ENCODE assay signal across 8 mouse cellular contexts in the genomic region with DNA sequence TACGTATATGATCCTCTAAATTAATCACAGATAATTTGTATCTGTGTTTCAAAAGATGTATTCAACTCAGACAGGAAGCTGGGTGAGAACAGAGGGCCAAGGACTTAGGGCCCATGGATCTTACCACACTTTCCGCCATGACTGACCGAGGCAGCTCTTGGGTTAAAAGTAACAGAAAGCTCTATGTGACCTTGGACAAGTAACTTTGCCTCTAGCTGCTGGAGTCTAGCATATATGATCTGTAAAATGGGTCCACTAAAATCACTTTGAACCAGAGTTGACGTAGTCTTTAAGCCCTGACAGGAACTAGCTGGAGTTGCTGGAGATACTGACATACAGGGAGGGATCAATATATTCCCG. TPM values are rescaled to one million over a fixed set of nuclear protein-coding genes. Genes with fewer than 3 reads are reported as not detected.
DNase-seq lines count a peak whose midpoint lies in the region; ATAC-seq and TF ChIP-seq lines count a peak whose summit lies in the region.

No protein-coding gene starts in this region.

- peaks cover 41% of the 10 kb centered on the region for H3K4me1 ChIP-seq in embryonic facial prominence, embryonic 15.5 days
- H3K4me1 ChIP-seq in hindbrain, embryonic 16.5 days (ENCODE audit: control insufficient read depth, insufficient read depth, low read depth, low read length): peaks cover 3% of the 10 kb centered on the region; the same call in 1 of the 2 replicates
- peaks cover 15% of the 10 kb centered on the region for H3K4me1 ChIP-seq in midbrain, embryonic 15.5 days

- H3K9me3 ChIP-seq in embryonic facial prominence, embryonic 15.5 days (replicated peaks): no peaks in the 10 kb centered on the region
- H3K9me3 ChIP-seq in hindbrain, embryonic 16.5 days (ENCODE audit: control insufficient read depth, low read length): no peaks in the 10 kb centered on the region
- H3K9me3 ChIP-seq in midbrain, embryonic 15.5 days: no peaks in the 10 kb centered on the region

- no peak for TF ChIP-seq CTCF in layer of hippocampus, adult 2 months (conservative IDR thresholded peaks at IDR 0.05)

- peak overlapping the region; percentile 94 for H3K9ac ChIP-seq in embryonic facial prominence, embryonic 15.5 days
- no peak overlapping the region for H3K9ac ChIP-seq in hindbrain, embryonic 16.5 days (ENCODE audit: low read depth, low read length)
- H3K9ac ChIP-seq in midbrain, embryonic 15.5 days: no peak overlapping the region

- H3K27ac ChIP-seq in layer of hippocampus, adult 2 months: peak overlapping the region; percentile 94
- H3K27ac ChIP-seq in embryonic facial prominence, embryonic 15.5 days (replicated peaks): peak overlapping the region; percentile 97
- H3K27ac ChIP-seq in hindbrain, embryonic 16.5 days (ENCODE audit: low read depth, low read length): no peak overlapping the region
- H3K27ac ChIP-seq in midbrain, embryonic 15.5 days: no peak overlapping the region

- DNase-seq in layer of hippocampus, adult 2 months (ENCODE audit: low spot score in 2 of 2): no peak
- no peak for DNase-seq in layer of hippocampus, postnatal 10 days (ENCODE audit: low spot score in 2 of 2)
- no peak for DNase-seq in urinary bladder, postnatal 25 days (ENCODE audit: low spot score)
- DNase-seq in thymus, postnatal 25 days: no peak
- no peak for DNase-seq in layer of hippocampus, postnatal 25 days (ENCODE audit: extremely low spot score in 1 of 2, low spot score in 1 of 2)

- H3K36me3 ChIP-seq in embryonic facial prominence, embryonic 15.5 days: no peaks in the 10 kb centered on the region
- no peaks in the 10 kb centered on the region for H3K36me3 ChIP-seq in hindbrain, embryonic 16.5 days (ENCODE audit: control insufficient read depth, insufficient read depth, low read length)
- H3K36me3 ChIP-seq in midbrain, embryonic 15.5 days (replicated peaks): no peaks in the 10 kb centered on the region

- H3K27me3 ChIP-seq in embryonic facial prominence, embryonic 15.5 days: no peaks in the 10 kb centered on the region
- no peaks in the 10 kb centered on the region; the same call in 1 of the 2 replicates for H3K27me3 ChIP-seq in hindbrain, embryonic 16.5 days (replicated peaks; ENCODE audit: control insufficient read depth, insufficient read depth, low read length)
- H3K27me3 ChIP-seq in midbrain, embryonic 15.5 days (replicated peaks): peaks cover 8% of the 10 kb centered on the region; the same call in 1 of the 2 replicates

- no peak for ATAC-seq in embryonic facial prominence, embryonic 15.5 days (ENCODE audit: insufficient number of reproducible peaks, low FRiP score, low TSS enrichment, low read depth)
- no peak for ATAC-seq in hindbrain, embryonic 16.5 days
- ATAC-seq in midbrain, embryonic 15.5 days (replicated peaks): no peak

- WGBS in embryonic facial prominence, embryonic 15.5 days: 44% methylated on average over 5 of the region's 5 CpGs
- 57% methylated on average over 5 of the region's 5 CpGs for WGBS in hindbrain, embryonic 16.5 days
- WGBS in midbrain, embryonic 15.5 days: 51% methylated on average over 5 of the region's 5 CpGs

- peak overlapping the region; percentile 73 for H3K4me2 ChIP-seq in embryonic facial prominence, embryonic 15.5 days (replicated peaks)
- peak overlapping the region; percentile 87 for H3K4me2 ChIP-seq in hindbrain, embryonic 16.5 days (ENCODE audit: low read length)
- H3K4me2 ChIP-seq in midbrain, embryonic 15.5 days: peak overlapping the region; percentile 99

- peak overlapping the region; percentile 90 for H3K4me3 ChIP-seq in layer of hippocampus, adult 2 months
- H3K4me3 ChIP-seq in embryonic facial prominence, embryonic 15.5 days (replicated peaks): peak overlapping the region; percentile 93
- H3K4me3 ChIP-seq in hindbrain, embryonic 16.5 days (ENCODE audit: low read length): peak overlapping the region; percentile 62
- peak overlapping the region; percentile 80 for H3K4me3 ChIP-seq in midbrain, embryonic 15.5 days

RNA-seq across cellular contexts. Expression of a gene that starts 1.5 kb away (rescaled TPM):
- total RNA-seq in layer of hippocampus, adult 2 months (2021): 10 to 100 TPM; 19.8 to 21.4 TPM
- 10 to 100 TPM; 12.7 to 13.6 TPM for total RNA-seq in layer of hippocampus, postnatal 10 days (2021)
- 37.3 and 38.7 TPM in 2 replicates for polyA plus RNA-seq in embryonic facial prominence, embryonic 15.5 days (2015; fragmentation: Nextera tagmentation; extraction: Ambion mirVana)
- 5.9 and 7.4 TPM in 2 replicates for polyA plus RNA-seq in hindbrain, embryonic 16.5 days (2015; fragmentation: Nextera tagmentation; extraction: Ambion mirVana)
- 6.5 TPM in 2 replicates for polyA plus RNA-seq in midbrain, embryonic 15.5 days (2015; fragmentation: Nextera tagmentation; extraction: Ambion mirVana)
- 10 to 100 TPM; 13.3 to 16.3 TPM for total RNA-seq in layer of hippocampus, postnatal 25 days (2021)

RNA-seq across cellular contexts. Expression of a gene that starts 43.1 kb away (rescaled TPM):
- total RNA-seq in layer of hippocampus, adult 2 months (2021): 10 to 100 TPM; 16.2 to 17.3 TPM
- 10 to 100 TPM; 14.5 to 14.7 TPM for total RNA-seq in layer of hippocampus, postnatal 10 days (2021)
- polyA plus RNA-seq in embryonic facial prominence, embryonic 15.5 days (2015; fragmentation: Nextera tagmentation; extraction: Ambion mirVana): 5.6 and 6.4 TPM in 2 replicates
- polyA plus RNA-seq in hindbrain, embryonic 16.5 days (2015; fragmentation: Nextera tagmentation; extraction: Ambion mirVana): 4.2 TPM in 2 replicates
- polyA plus RNA-seq in midbrain, embryonic 15.5 days (2015; fragmentation: Nextera tagmentation; extraction: Ambion mirVana): 2.2 and 2.3 TPM in 2 replicates
- total RNA-seq in layer of hippocampus, postnatal 25 days (2021): 10 to 100 TPM; 13.8 to 15.9 TPM

Comparison
In these comparisons a context has a peak if more than half of its experiments do, and no peak if none do; other contexts are left out.
1. H3K27ac ChIP-seq: peak in layer of hippocampus, adult 2 months (single experiment) and embryonic facial prominence, embryonic 15.5 days (single experiment); none in hindbrain, embryonic 16.5 days (single experiment) and midbrain, embryonic 15.5 days (single experiment).
2. Peak in every context shown above with its lines, with median percentiles within 50 percentile points of each other: H3K4me3 ChIP-seq and H3K4me2 ChIP-seq.